Mouse (Mus musculus) brain, embryonic 18.5 days (tissue): ENCODE data around the gene Hyal2.

Experiments
- DNase-seq: peaks from one replicate; pipeline ENCODE4 v3.0.0-alpha.2; 2012; ENCODE audit warnings: low read depth, low spot score

Hyal2 gene

GRCm38 (mm10) chr9:107567702-107568319 lies at the start of gene Hyal2:
Gene Hyal2 (plus strand): TSS chr9:107567945.
- DNase-seq: no peak

DNA sequence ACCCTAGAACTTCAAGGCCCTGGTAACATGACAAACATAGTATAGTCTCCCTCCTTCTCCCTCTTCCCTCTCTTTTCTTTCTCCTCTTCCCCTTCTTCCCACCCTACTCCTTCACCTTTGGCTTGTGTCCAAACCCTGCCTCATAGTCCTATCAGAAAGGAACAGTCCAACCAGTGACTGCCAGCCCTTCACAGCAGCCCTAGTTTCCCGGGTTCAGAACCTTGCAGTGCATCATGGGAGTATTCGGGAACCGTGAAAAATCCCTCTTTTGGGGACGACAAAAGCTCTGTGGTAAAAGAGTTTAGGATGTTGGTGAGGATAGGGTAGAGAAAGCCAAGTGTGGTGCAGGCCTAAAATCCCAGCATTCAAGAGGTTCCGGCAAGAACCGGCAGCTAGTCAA lies 47.4 kb upstream of the Hyal2 start:
- DNase-seq: no peak

- no peak for DNase-seq
Observed at GRCm38 (mm10) chr9:107521190-107521589, 46.6 kb upstream of the Hyal2 start.

GRCm38 (mm10) chr9:107521711-107522399 lies 45.9 kb upstream of the Hyal2 start:
- DNase-seq: no peak

DNA sequence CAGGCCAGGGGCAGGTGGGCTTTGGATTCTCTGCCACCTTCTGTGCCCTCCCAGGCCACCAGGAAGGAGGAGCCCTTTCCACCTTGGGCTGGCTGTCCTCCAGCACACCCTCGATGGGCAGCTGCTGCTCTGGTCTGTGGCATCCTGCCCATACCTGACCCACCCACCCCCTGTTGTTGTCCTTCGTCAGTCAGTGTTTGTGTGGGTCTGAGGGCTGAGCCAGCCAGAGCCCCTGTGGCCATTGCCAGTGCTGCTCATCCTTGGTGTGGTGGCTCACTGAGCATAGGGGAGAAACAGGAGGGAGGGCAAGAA lies 45.4 kb upstream of the Hyal2 start:
- no peak for DNase-seq

DNA sequence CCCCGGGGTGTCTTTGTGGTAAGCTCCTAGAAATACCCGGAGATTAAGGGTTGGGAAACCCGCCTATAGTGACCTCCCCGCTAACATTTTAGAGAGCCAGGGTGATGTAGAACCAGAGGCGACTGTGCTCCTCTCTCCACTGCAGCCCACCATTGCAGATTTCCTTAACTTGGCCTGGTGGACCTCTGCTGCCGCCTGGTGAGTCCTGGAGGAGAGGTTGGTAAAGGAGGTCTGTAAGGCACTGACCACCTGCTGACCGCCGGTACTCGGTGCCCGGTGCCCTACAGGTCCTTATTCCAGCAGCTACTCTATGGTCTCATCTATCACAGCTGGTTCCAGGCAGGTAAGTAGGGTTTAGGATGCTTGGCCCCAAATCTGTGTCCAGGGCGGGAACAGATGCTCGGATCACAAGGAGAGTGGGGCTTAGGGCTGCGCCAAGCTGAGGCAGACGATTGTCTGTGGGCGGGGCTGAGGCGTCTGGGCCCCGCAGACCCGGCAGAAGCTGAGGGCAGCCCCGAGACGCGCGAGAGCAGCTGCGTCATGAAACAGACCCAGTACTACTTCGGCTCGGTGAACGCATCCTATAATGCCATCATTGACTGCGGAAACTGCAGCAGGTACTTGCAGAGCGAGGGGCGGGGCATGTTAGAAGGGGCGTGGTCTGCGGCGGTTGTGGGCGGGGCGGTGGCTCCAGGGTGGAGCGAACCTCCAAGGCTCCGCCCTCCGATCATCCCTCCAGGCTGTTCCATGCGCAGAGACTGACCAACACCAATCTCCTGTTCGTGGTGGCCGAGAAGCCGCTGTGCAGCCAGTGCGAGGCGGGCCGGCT lies 41.3 kb upstream of the Hyal2 start:
- no peak for DNase-seq

- DNase-seq: peak; percentile 97
Observed at GRCm38 (mm10) chr9:107533791-107534407, 33.8 kb upstream of the Hyal2 start, which contains the start of gene Tmem115. Gene Tmem115 (plus strand): TSS chr9:107533945.

GRCm38 (mm10) chr9:107534408-107535202 lies 33.1 kb upstream of the Hyal2 start:
- DNase-seq: no peak

DNA sequence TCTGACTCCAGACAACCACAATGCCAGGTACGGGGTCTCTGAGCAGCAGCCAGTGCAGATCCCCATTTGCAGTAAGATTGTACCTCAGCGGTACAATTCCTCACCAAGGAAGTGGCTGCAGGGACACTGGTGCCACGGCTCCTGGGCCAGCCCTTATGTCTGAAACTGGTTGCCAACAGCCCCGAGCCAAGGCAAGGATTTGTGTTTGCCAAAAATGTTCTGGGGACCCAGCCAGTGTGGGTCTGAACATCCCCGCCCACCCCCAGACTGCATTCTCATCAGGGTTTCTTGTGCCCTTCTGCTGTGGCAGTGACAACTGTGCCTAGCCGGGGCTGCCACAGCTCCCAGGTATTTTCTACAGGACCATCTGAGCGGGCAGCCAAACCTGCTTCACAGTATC lies 29.5 kb upstream of the Hyal2 start:
- DNase-seq: no peak

DNA sequence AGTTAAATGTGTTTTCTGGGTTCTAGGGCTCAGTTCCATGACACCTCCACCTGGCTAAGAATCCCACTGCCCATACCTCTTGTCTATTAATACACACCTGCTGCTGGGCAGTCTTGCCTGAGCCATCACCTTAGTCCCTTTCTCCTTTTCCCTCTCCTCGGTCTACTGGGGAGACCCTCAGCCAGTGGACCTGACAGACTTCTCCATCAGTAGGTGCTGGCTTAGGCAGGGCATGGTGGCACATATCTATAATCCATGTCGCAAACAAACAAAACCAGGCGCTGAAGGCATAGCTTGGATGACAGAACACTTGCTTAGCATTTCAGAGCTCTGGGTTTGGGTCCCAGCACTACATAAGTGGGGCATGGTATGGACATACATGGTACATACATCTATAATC lies 29.0 kb upstream of the Hyal2 start:
- no peak for DNase-seq

DNA sequence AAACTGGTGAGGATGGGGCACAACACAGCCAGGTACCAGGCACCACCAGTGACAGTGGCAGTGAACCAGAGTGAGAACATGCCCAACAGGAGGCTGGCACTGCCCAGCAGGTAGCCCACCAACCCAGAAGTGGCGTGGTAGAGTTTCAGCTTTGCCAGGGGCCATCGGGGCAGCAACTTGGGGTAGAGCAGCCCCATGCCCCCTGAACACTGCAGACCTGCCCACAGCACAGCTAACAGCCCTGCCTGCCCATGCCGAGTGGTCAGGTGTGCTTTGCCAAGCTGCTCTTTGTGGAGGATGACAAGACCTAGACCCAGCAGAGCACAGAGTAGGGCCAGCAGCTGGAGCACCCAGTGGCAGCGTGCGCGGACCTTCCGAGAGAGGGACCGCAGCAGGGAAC lies 27.8 kb upstream of the Hyal2 start:
- no peak for DNase-seq

DNA sequence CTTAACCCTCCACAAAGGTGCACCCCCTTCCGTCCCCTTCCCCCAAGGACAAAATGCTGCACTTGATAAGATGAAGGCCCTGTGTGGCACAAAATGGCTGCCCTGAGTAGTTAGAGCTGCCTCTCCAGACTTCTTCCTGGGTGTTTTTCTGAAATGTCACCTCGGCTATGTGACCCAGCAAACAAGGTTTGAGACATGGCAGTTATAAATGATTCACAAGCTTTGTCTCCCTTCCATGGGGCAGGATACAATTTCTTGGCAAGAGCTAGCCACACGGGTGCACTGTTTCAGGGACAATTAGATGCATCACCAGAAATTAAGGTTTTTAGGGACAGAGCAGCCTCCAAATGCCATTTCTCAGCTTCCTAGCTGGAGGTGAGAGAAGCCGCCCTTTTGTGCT lies 27.3 kb upstream of the Hyal2 start:
- DNase-seq: no peak

DNA sequence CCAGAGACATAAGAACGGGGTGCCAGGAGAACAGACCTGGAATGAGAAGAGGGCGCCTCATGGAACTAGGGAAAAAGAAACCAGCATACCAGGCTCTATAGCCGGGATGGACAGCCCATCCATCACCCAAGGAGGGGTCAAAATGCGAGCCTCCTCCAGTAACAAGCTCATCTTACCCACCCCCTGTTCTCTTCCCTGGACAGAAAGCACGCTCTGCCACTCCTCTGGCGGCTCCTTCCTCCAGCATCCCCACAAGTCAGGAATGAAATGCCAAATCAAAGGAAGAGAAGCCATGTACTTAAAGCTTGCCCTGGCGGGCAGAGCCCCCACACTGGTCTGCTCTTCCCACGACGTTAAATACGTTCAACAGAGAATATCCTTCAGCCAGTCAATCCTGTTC lies 26.7 kb upstream of the Hyal2 start:
- DNase-seq: no peak

GRCm38 (mm10) chr9:107541474-107542351 lies 26.0 kb upstream of the Hyal2 start, which contains the start of the genes Cyb561d2 and Nprl2:
Gene Cyb561d2 (minus strand): TSS chr9:107542193.
Gene Nprl2 (plus strand): TSS chr9:107542226.
- peak; percentile 87 for DNase-seq

- DNase-seq: no peak
Observed at GRCm38 (mm10) chr9:107542352-107542686, 25.4 kb upstream of the Hyal2 start.

- no peak for DNase-seq
Observed at GRCm38 (mm10) chr9:107542721-107543120, 25.0 kb upstream of the Hyal2 start.

- DNase-seq: no peak
Observed at GRCm38 (mm10) chr9:107543299-107543698, 24.4 kb upstream of the Hyal2 start.

DNA sequence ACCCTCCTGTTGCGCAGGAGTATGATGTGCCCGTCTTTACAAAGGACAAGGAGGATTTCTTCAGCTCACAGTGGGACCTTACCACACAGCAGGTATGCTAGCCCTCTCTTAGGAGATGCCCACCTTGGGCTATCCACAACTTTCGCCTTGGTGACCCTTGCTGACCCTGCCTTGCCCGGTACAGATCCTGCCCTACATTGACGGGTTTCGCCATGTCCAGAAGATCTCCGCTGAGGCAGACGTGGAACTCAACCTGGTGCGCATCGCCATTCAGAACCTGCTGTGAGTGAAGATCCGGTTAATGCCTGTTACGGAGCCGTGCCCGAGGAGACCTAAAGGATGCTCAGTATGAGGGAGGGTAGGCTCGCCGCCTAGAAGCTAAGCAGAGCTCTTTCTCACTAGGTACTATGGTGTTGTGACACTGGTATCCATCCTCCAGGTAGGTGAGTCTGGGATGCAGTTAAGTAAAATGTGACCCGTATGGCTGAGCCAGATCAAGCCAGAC lies 23.5 kb upstream of the Hyal2 start:
- DNase-seq: no peak

- no peak for DNase-seq
Observed at GRCm38 (mm10) chr9:107544729-107545128, 23.0 kb upstream of the Hyal2 start.

- no peak for DNase-seq
Observed at GRCm38 (mm10) chr9:107545199-107545598, 22.5 kb upstream of the Hyal2 start.
